Mouse (Mus musculus) neural tube, embryonic 13.5 days (tissue): Measurements from ENCODE around the gene Wnk2. TPM values are rescaled to one million over a fixed set of nuclear protein-coding genes. Genes with fewer than 3 reads are reported as not detected.

Source experiments
- ATAC-seq: fragments of 200-750 bp; cut with Nextera tagmentation; 2 replicates; pipeline ENCODE4 v1.8.0; 2017; ENCODE audit warnings: low read depth, mild to moderate bottlenecking, moderate TSS enrichment, moderate library complexity
- H3K27ac ChIP-seq: fragments of 300-500 bp; sonication (generic); replicated peaks from 2 replicates; pipeline ENCODE4 v1.5.1; 2015; ENCODE audit warnings: moderate library complexity, mild to moderate bottlenecking, inconsistent platforms
- H3K27me3 ChIP-seq: fragments of 300-500 bp; sonication (generic); 2 replicates; pipeline ENCODE4 v1.6.1; 2015; ENCODE audit warnings: mild to moderate bottlenecking, inconsistent platforms
- H3K36me3 ChIP-seq: fragments of 300-500 bp; sonication (generic); 2 replicates; pipeline ENCODE4 v1.6.1; 2015; ENCODE audit warnings: mild to moderate bottlenecking, inconsistent platforms
- H3K4me1 ChIP-seq: fragments of 300-500 bp; sonication (generic); replicated peaks from 2 replicates; pipeline ENCODE4 v1.6.1; 2015; ENCODE audit warnings: inconsistent platforms
- H3K4me2 ChIP-seq: fragments of 300-500 bp; sonication (generic); 2 replicates; pipeline ENCODE4 v1.6.1; 2015; ENCODE audit warnings: inconsistent platforms, mild to moderate bottlenecking, moderate library complexity
- H3K4me3 ChIP-seq: fragments of 300-500 bp; sonication (generic); 2 replicates; pipeline ENCODE4 v1.5.1; 2015; ENCODE audit warnings: mild to moderate bottlenecking, inconsistent platforms
- H3K9ac ChIP-seq: fragments of 300-500 bp; sonication (generic); 2 replicates; pipeline ENCODE4 v1.6.1; 2015; ENCODE audit warnings: moderate library complexity, mild to moderate bottlenecking, inconsistent platforms
- H3K9me3 ChIP-seq: fragments of 300-500 bp; sonication (generic); 2 replicates; pipeline ENCODE4 v1.6.1; 2016; ENCODE audit warnings: inconsistent platforms
- WGBS: fragments of 180-500 bp; shearing (Covaris S2); methylation state at CpG from one replicate; pipeline ENCODE4 v1.1.7; 2015; 5-methylcytosine and 5-hydroxymethylcytosine counted together
- polyA plus RNA-seq: library from polyadenylated mRNA; unstranded; fragments of >200 nt; fragmentation: Nextera tagmentation; extraction: Ambion mirVana; gene quantifications from 2 replicates; pipeline ENCODE4 v1.2.1, GENCODE M21; 2015

Wnk2 gene
- 17.2 and 17.9 TPM in 2 replicates for polyA plus RNA-seq

DNA sequence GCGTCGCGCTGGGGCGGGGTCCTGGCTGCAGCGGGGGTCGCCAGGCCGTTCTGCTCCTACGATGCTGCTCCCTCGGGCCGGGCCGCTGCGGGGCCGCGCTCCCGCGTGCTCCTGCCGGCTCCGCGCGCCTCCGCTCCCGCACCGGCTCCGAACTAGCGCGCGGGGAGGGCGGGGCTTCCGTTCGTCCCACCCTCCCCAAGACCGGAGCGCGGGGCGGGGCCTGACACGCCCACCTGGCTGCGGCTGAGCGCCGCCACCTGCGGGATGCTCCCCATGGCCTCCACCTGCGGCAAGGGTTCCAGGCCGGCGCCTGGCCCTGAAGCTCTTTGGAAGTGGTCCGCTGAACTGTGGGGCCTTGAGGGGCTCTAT, at the start of gene Wnk2:
Gene Wnk2 (minus strand): TSS at position 157 of the 369 bp plus-strand sequence.
- Histone ChIP-seq H3K9ac (peak within 1 kb of the TSS; percentile 98), H3K4me2 (peak within 1 kb of the TSS; percentile 98), H3K27me3 (peaks cover 16% of the 10 kb centered on the region), H3K9me3 (no peaks in the 10 kb centered on the region), H3K27ac (peak within 1 kb of the TSS; percentile 93), H3K4me1 (peaks cover 43% of the 10 kb centered on the region), H3K4me3 (peak within 1 kb of the TSS; percentile 97), H3K36me3 (no peaks in the 10 kb centered on the region)
- WGBS, result 1% methylated on average over 13 of the region's 43 CpGs
- ATAC-seq, result peak; percentile 79

GRCm38 (mm10) chr13:49196766-49197165, 49.0 kb upstream of the Wnk2 start:
- no peak overlapping the region for H3K9ac ChIP-seq
- peaks cover 10% of the 10 kb centered on the region for H3K4me1 ChIP-seq
- no peak overlapping the region for H3K27ac ChIP-seq
- H3K4me2 ChIP-seq, result no peak overlapping the region
- H3K36me3 ChIP-seq, result no peaks in the 10 kb centered on the region
- ATAC-seq, result no peak
- no peak overlapping the region for H3K4me3 ChIP-seq
- H3K27me3 ChIP-seq, result no peaks in the 10 kb centered on the region
- WGBS, result 81% methylated on average over 6 of the region's 6 CpGs
- H3K9me3 ChIP-seq, result no peaks in the 10 kb centered on the region

GRCm38 (mm10) chr13:49196211-49196610, 48.4 kb upstream of the Wnk2 start:
- H3K9ac ChIP-seq, result no peak overlapping the region
- H3K4me2 ChIP-seq, result no peak overlapping the region
- no peaks in the 10 kb centered on the region for H3K9me3 ChIP-seq
- H3K27ac ChIP-seq, result no peak overlapping the region
- no peak overlapping the region for H3K4me3 ChIP-seq
- no peaks in the 10 kb centered on the region for H3K36me3 ChIP-seq
- ATAC-seq, result no peak
- 83% methylated on average over 5 of the region's 5 CpGs for WGBS
- H3K4me1 ChIP-seq, result peaks cover 16% of the 10 kb centered on the region
- no peaks in the 10 kb centered on the region for H3K27me3 ChIP-seq

DNA sequence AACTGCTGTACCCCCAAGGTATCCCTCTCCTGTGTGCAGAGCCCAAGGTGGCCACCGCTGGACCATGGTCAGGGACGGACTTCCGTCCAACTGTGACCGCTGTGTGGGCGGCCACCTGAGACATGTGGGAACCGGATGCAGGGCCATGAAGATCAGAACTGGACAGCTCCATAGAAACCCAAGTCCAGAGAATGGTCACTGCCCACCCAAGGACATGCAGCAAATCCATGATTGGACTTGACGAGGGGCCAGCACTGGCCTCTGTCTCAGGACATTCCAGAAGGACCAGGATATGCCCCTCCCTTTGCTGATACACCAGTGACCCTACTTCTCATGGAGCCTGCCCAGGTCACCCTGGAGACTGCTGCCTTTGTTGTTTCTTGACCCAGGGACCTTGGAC, 47.8 kb upstream of the Wnk2 start:
- H3K27me3 ChIP-seq, result no peaks in the 10 kb centered on the region
- H3K9me3 ChIP-seq, result no peaks in the 10 kb centered on the region
- WGBS, result 94% methylated on average over 7 of the region's 7 CpGs
- no peak overlapping the region for H3K27ac ChIP-seq
- no peak overlapping the region for H3K9ac ChIP-seq
- H3K4me1 ChIP-seq, result peaks cover 21% of the 10 kb centered on the region
- no peak for ATAC-seq
- no peaks in the 10 kb centered on the region for H3K36me3 ChIP-seq
- no peak overlapping the region for H3K4me3 ChIP-seq
- no peak overlapping the region for H3K4me2 ChIP-seq

DNA sequence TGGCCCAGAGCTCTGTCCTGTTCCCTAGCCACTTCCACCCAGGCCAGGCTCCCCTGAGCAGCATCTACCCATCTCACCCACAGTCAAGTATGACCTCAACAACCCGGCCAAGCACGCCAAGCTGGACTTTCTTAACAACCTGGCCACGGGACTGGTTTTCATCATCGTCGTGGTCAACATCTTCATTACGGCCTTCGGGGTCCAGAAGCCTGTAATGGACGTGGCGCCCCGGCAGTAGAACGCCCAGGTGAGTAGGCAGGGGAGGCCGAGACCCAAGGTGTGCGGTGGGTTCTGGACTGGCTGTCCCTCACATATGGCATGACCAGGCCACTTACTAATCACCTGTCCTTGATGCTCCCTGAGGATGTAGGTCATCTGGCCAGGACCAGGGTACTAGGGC, 47.0 kb upstream of the Wnk2 start:
- Histone ChIP-seq H3K36me3 (no peaks in the 10 kb centered on the region), H3K9me3 (no peaks in the 10 kb centered on the region), H3K9ac (no peak overlapping the region), H3K4me3 (no peak overlapping the region), H3K27me3 (no peaks in the 10 kb centered on the region), H3K27ac (no peak overlapping the region), H3K4me1 (peaks cover 23% of the 10 kb centered on the region), H3K4me2 (no peak overlapping the region)
- ATAC-seq, result no peak
- WGBS, result 93% methylated on average over 13 of the region's 13 CpGs

DNA sequence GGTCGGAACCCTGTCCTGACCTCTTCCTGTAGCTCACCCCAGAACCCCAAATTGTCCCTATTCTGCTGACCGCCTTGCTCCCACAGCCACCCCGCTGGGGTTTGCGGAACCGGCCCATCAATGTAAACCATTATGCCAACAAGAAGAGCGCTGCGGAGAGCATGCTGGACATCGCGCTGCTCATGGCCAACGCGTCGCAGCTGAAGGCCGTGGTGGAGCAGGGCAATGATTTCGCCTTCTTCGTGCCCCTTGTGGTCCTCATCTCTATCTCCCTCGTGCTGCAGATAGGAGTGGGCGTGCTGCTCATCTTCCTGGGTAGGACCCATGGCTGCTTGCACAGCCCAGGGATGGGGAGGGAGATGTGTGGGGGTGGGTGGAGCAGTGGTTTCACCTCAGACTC, 45.8 kb upstream of the Wnk2 start:
- Histone ChIP-seq H3K9me3 (no peaks in the 10 kb centered on the region), H3K4me2 (no peak overlapping the region), H3K27me3 (peaks cover 3% of the 10 kb centered on the region; the same call in 1 of the 2 replicates), H3K36me3 (no peaks in the 10 kb centered on the region), H3K4me1 (peaks cover 27% of the 10 kb centered on the region), H3K27ac (no peak overlapping the region), H3K4me3 (no peak overlapping the region), H3K9ac (no peak overlapping the region)
- no peak for ATAC-seq
- WGBS, result 94% methylated on average over 17 of the region's 17 CpGs

GRCm38 (mm10) chr13:49192156-49192855, 44.5 kb upstream of the Wnk2 start:
- Histone ChIP-seq H3K4me2 (no peak overlapping the region), H3K4me3 (no peak overlapping the region)
- no peak for ATAC-seq

DNA sequence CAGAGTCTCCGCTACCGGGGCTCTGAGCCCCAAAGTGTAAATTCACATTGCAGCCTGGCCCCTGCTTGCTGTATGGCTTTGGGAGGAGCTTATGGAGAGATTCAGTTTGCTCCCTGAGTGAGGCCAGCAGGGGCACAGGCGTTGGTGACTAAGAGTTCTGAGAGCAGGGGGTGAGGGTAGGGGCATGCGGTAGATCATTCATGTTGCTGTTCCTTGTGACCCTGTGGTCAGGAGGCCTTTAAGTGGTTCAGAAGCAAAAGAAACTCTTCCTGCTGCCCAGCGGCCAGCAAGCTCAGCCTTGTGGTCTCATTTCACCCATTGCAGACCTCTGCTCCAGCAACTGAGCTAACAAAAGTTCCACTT, 43.8 kb upstream of the Wnk2 start:
- Histone ChIP-seq H3K27me3 (peaks cover 8% of the 10 kb centered on the region; the same call in 1 of the 2 replicates), H3K9ac (peak overlapping the region; percentile 41), H3K4me3 (no peak overlapping the region), H3K4me1 (peaks cover 45% of the 10 kb centered on the region), H3K9me3 (no peaks in the 10 kb centered on the region), H3K36me3 (no peaks in the 10 kb centered on the region), H3K27ac (no peak overlapping the region), H3K4me2 (no peak overlapping the region)
- no peak for ATAC-seq
- 45% methylated on average over 5 of the region's 5 CpGs for WGBS

More at GRCm38 (mm10) chr13:49192156-49192855, 44.5 kb upstream of the Wnk2 start:
- Histone ChIP-seq H3K9ac (no peak overlapping the region), H3K27me3 (peaks cover 6% of the 10 kb centered on the region; the same call in 1 of the 2 replicates), H3K36me3 (no peaks in the 10 kb centered on the region), H3K4me1 (peaks cover 40% of the 10 kb centered on the region), H3K27ac (no peak overlapping the region), H3K9me3 (no peaks in the 10 kb centered on the region)
- WGBS, result 74% methylated on average over 16 of the region's 16 CpGs

GRCm38 (mm10) chr13:49190876-49191672, 43.3 kb upstream of the Wnk2 start:
- ATAC-seq, result no peak
- Histone ChIP-seq H3K9me3 (no peaks in the 10 kb centered on the region), H3K27me3 (peaks cover 10% of the 10 kb centered on the region; the same call in 1 of the 2 replicates), H3K9ac (peak overlapping the region; percentile 41), H3K4me3 (no peak overlapping the region), H3K4me1 (peaks cover 49% of the 10 kb centered on the region), H3K4me2 (no peak overlapping the region), H3K36me3 (no peaks in the 10 kb centered on the region), H3K27ac (no peak overlapping the region)
- 72% methylated on average over 7 of the region's 7 CpGs for WGBS

- WGBS, result 83% methylated on average over 12 of the region's 12 CpGs
- no peak overlapping the region for H3K4me2 ChIP-seq
- no peak for ATAC-seq
- no peaks in the 10 kb centered on the region for H3K9me3 ChIP-seq
- peaks cover 10% of the 10 kb centered on the region; the same call in 1 of the 2 replicates for H3K27me3 ChIP-seq
- no peaks in the 10 kb centered on the region for H3K36me3 ChIP-seq
- H3K4me3 ChIP-seq, result no peak overlapping the region
- H3K4me1 ChIP-seq, result peaks cover 49% of the 10 kb centered on the region
- H3K9ac ChIP-seq, result peak overlapping the region; percentile 41; the same call in 1 of the 2 replicates
- no peak overlapping the region for H3K27ac ChIP-seq
Measured at GRCm38 (mm10) chr13:49189970-49190870, 42.4 kb upstream of the Wnk2 start.

GRCm38 (mm10) chr13:49188966-49189360, 41.1 kb upstream of the Wnk2 start:
- no peak overlapping the region for H3K27ac ChIP-seq
- H3K4me2 ChIP-seq, result no peak overlapping the region
- no peak for ATAC-seq
- no peak overlapping the region for H3K9ac ChIP-seq
- peaks cover 49% of the 10 kb centered on the region for H3K4me1 ChIP-seq
- no peaks in the 10 kb centered on the region for H3K36me3 ChIP-seq
- peaks cover 10% of the 10 kb centered on the region; the same call in 1 of the 2 replicates for H3K27me3 ChIP-seq
- 55% methylated on average over 2 of the region's 2 CpGs for WGBS
- H3K9me3 ChIP-seq, result no peaks in the 10 kb centered on the region
- no peak overlapping the region for H3K4me3 ChIP-seq
